Mouse (Mus musculus) CH12.LX (cell line): ENCODE measurements around the gene Cryl1. TPM values are rescaled to one million over a fixed set of nuclear protein-coding genes. Genes with fewer than 3 reads are reported as not detected.

Experiments used
- DNase-seq: peaks from one replicate; pipeline ENCODE4 v3.0.0-alpha.2; 2013; ENCODE audit errors: extremely low read depth
- H3K27ac ChIP-seq: 2 replicates; pipeline ENCODE4 v1.5.1; 2012; ENCODE audit warnings: low read depth, mild to moderate bottlenecking, control low read depth, moderate library complexity; ENCODE audit not compliant: insufficient read depth
- H3K27me3 ChIP-seq: replicated peaks from 2 replicates; pipeline ENCODE3; 2012; ENCODE audit warnings: inconsistent platforms
- H3K36me3 ChIP-seq, 2 experiments: replicated peaks in 1 of 2; 2 replicates each; pipeline versions ENCODE3 to v1.6.1; 2012; ENCODE audit warnings: inconsistent platforms in 1 of 2, low read length in 1 of 2, mild to moderate bottlenecking in 1 of 2, mixed read lengths in 1 of 2, moderate library complexity in 1 of 2; ENCODE audit not compliant: control insufficient read depth in 1 of 2, insufficient read depth in 1 of 2
- H3K4me1 ChIP-seq, 2 experiments: 2 replicates each; pipeline ENCODE4 v1.6.1; 2012; ENCODE audit warnings: inconsistent platforms in 1 of 2, moderate library complexity in 1 of 2; ENCODE audit not compliant: insufficient read depth in 2 of 2, control insufficient read depth in 1 of 2
- H3K4me2 ChIP-seq: 2 replicates; pipeline ENCODE4 v1.6.1; 2012; ENCODE audit warnings: low read depth, mild to moderate bottlenecking, control low read depth; ENCODE audit not compliant: poor library complexity, insufficient read depth, severe bottlenecking
- H3K4me3 ChIP-seq, 3 experiments: fragments of 150-350 bp in 1 of 3; sonication (generic) in 1 of 3; replicated peaks in 1 of 3; 2 replicates each; pipeline versions ENCODE3 to v1.5.1; 2011 to 2012; ENCODE audit warnings: low read depth in 2 of 3, low read length in 2 of 3, mild to moderate bottlenecking in 2 of 3, moderate library complexity in 2 of 3, control low read depth in 1 of 3, improper control_type of control experiment in 1 of 3, inconsistent platforms in 1 of 3, mixed read lengths in 1 of 3; ENCODE audit not compliant: poor library complexity in 1 of 3
- H3K79me2 ChIP-seq: replicated peaks from 2 replicates; pipeline ENCODE4 v1.6.1; 2012; ENCODE audit warnings: mild to moderate bottlenecking, moderate library complexity; ENCODE audit not compliant: control insufficient read depth, poor library complexity, insufficient read depth, severe bottlenecking; ENCODE audit errors: extremely low read depth
- H3K9ac ChIP-seq: 2 replicates; pipeline ENCODE4 v1.6.1; 2012; ENCODE audit warnings: low read depth, mild to moderate bottlenecking, control low read depth, moderate library complexity; ENCODE audit not compliant: insufficient read depth
- H3K9me3 ChIP-seq: replicated peaks from 2 replicates; pipeline ENCODE3; 2012; ENCODE audit warnings: low read length, inconsistent platforms, mixed read lengths
- BHLHE40 ChIP-seq: IDR thresholded peaks from 2 replicates; pipeline ENCODE4 v1.6.1; 2011; ENCODE audit warnings: mild to moderate bottlenecking, low read depth, low read length, improper control_type of control experiment
- CHD2 ChIP-seq: IDR thresholded peaks from 2 replicates; pipeline ENCODE4 v1.6.1; 2011; ENCODE audit warnings: low read length, improper control_type of control experiment
- ELF1 ChIP-seq: IDR thresholded peaks from 2 replicates; pipeline ENCODE4 v1.6.1; 2014; ENCODE audit warnings: low read depth, mild to moderate bottlenecking, inconsistent platforms, low read length, improper control_type of control experiment
- GABPA ChIP-seq: IDR thresholded peaks from 2 replicates; pipeline ENCODE4 v1.6.1; 2012; ENCODE audit warnings: low read depth, low read length, improper control_type of control experiment, inconsistent platforms; ENCODE audit not compliant: insufficient replicate concordance
- HCFC1 ChIP-seq: IDR thresholded peaks from 2 replicates; pipeline ENCODE4 v1.6.1; 2012; ENCODE audit warnings: low read depth, mild to moderate bottlenecking, inconsistent platforms, low read length, improper control_type of control experiment
- JUN ChIP-seq: IDR thresholded peaks from 2 replicates; pipeline ENCODE4 v1.6.1; 2011; ENCODE audit warnings: low read depth, mild to moderate bottlenecking, low read length, improper control_type of control experiment, moderate library complexity; ENCODE audit not compliant: insufficient read depth
- JUND ChIP-seq: conservative IDR thresholded peaks from 2 replicates; pipeline ENCODE4 v1.6.1; 2011; ENCODE audit warnings: low read depth, low read length, improper control_type of control experiment
- KAT2A ChIP-seq: IDR thresholded peaks from 2 replicates; pipeline ENCODE4 v1.6.1; 2012; ENCODE audit warnings: low read length, improper control_type of control experiment, inconsistent platforms; ENCODE audit not compliant: insufficient replicate concordance
- MAZ ChIP-seq: IDR thresholded peaks from 2 replicates; pipeline ENCODE4 v1.6.1; 2012; ENCODE audit warnings: low read depth, mild to moderate bottlenecking, inconsistent platforms, low read length, improper control_type of control experiment, moderate library complexity
- NELFE ChIP-seq: IDR thresholded peaks from 2 replicates; pipeline ENCODE4 v1.6.1; 2011; ENCODE audit warnings: low read depth, low read length, improper control_type of control experiment
- PAX5 ChIP-seq: IDR thresholded peaks from 2 replicates; pipeline ENCODE4 v1.6.1; 2012; ENCODE audit warnings: low read length, inconsistent platforms, mixed read lengths
- POLR2A ChIP-seq: IDR thresholded peaks from 2 replicates; pipeline ENCODE4 v1.6.1; 2011; ENCODE audit warnings: low read depth, mild to moderate bottlenecking, improper control_type of control experiment, low read length
- SMC3 ChIP-seq: IDR thresholded peaks from 2 replicates; pipeline ENCODE4 v1.6.1; 2011; ENCODE audit warnings: low read depth, low read length, improper control_type of control experiment
- USF2 ChIP-seq: conservative IDR thresholded peaks from 2 replicates; pipeline ENCODE4 v1.6.1; 2011; ENCODE audit warnings: low read depth, low read length, improper control_type of control experiment
- ZC3H11A ChIP-seq: IDR thresholded peaks from 2 replicates; pipeline ENCODE4 v1.6.1; 2012; ENCODE audit warnings: low read depth, mild to moderate bottlenecking, inconsistent platforms, low read length, improper control_type of control experiment
- ZKSCAN1 ChIP-seq: IDR thresholded peaks from 2 replicates; pipeline ENCODE4 v1.6.1; 2012; ENCODE audit warnings: low read depth, inconsistent platforms, low read length, improper control_type of control experiment, borderline replicate concordance
- ZNF384 ChIP-seq: IDR thresholded peaks from 2 replicates; pipeline ENCODE4 v1.6.1; 2012; ENCODE audit warnings: low read depth, low read length, improper control_type of control experiment, inconsistent platforms
- dilution Hi-C: fragments of 300-500 bp; cut with MboI; formaldehyde crosslinking; loops from 2 replicates; pipeline ENCODE4 v1.14.3; 2020; ENCODE audit warnings: low sequenced_read_pairs; ENCODE audit not compliant: extremely low pct_unique_long_range_greater_than_20kb, extremely low pct_ligation_motif_present
- in situ Hi-C: fragments of 300-500 bp; cut with MboI; formaldehyde crosslinking; loops from 3 replicates; pipeline ENCODE4 v1.14.3; 2019; ENCODE audit warnings: low sequenced_read_pairs, low pct_ligation_motif_present, low pct_unique_long_range_greater_than_20kb, mixed read lengths
- polyA plus RNA-seq: library from polyadenylated mRNA; unstranded; fragments of >175 nt; gene quantifications from 2 replicates; pipeline ENCODE4 v1.2.1, GENCODE M21; 2012; ENCODE audit warnings: low read depth; ENCODE audit not compliant: insufficient read length
- total RNA-seq, 2 experiments: library from RNA; depleted of rRNA; stranded (reverse); fragments of 300-350 nt in 1 of 2; fragments of >200 nt in 1 of 2; gene quantifications; 2 replicates each; pipeline ENCODE4 v1.2.3; 2012 to 2014

The Cryl1 gene
- total and polyA plus RNA-seq, 3 experiments = 13.1 to 33.7 (median 31.8) TPM

DNA sequence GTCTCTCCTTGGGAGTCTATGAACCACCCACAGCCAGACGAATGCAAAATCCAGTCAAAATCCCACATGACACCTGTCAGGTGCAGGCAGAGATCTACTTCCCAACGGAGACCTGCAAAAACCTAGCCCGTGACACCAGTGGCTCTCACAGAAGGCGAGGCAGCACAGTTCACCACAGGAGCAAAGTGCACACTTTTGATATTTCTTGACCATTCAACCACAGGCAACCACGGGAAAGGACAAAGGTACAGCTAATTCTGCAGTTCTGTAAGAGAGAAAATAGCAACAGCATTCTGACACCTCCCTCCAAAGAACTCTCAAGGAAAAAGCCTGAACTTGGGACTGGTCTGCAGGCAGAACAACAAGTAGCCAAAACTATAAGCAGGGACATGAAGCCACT is 1.1 kb downstream of the Cryl1 start:
- no peak for DNase-seq
- H3K27ac ChIP-seq = no peak overlapping the region
- no peak for TF ChIP-seq MAZ
- TF ChIP-seq BHLHE40 = no peak
- no peak for TF ChIP-seq USF2
- TF ChIP-seq CHD2 = no peak
- no peak for TF ChIP-seq ZC3H11A
- no peak for TF ChIP-seq KAT2A
- no peak for TF ChIP-seq ZNF384
- no peak for TF ChIP-seq ELF1
- no peak for TF ChIP-seq GABPA
- TF ChIP-seq POLR2A = no peak
- no peak for TF ChIP-seq JUND
- no peak for TF ChIP-seq NELFE
- no peak for TF ChIP-seq ZKSCAN1
- TF ChIP-seq HCFC1 = no peak
- TF ChIP-seq JUN = no peak
- no peaks in the 10 kb centered on the region for H3K9me3 ChIP-seq
- no peaks in the 10 kb centered on the region for H3K27me3 ChIP-seq
- H3K36me3 ChIP-seq = no peaks in the 10 kb centered on the region
- no peak overlapping the region for H3K4me2 ChIP-seq
- H3K9ac ChIP-seq = no peak overlapping the region
- H3K79me2 ChIP-seq = no peaks in the 10 kb centered on the region
- in situ Hi-C loops (loop anchor here (25.0 kb wide), 1 partner anchor 515 kb away; no protein-coding TSS in a partner anchor), dilution Hi-C loops (no loop called here)
- H3K4me3 ChIP-seq = no peak overlapping the region
- H3K4me1 ChIP-seq = peaks cover 6 to 21% of the 10 kb centered on the region in 2 experiments

DNA sequence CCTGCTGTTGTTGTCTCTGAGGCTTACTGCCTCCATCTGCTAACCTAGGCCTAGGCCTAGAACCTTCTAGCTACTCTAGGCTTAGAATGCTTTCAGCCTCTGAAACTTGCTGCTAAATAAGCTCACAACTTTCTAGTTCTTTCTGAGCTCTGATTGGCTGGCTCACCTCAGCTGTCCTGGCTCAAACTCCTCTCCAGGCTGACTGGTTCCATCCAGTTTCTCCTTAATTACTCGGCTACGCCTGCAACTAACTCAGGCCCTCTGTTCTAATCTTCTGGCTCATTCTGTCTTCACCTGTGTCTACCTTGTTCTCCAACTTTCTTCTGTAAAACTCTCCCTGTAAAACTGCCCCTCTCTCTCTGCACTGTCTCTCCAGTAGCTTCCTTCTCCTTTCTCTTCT is 2.9 kb downstream of the Cryl1 start:
- in situ Hi-C loops = loop anchor here (25.0 kb wide), 1 partner anchor 517 kb away; no protein-coding TSS in a partner anchor
- no peak overlapping the region for H3K27ac ChIP-seq
- TF ChIP-seq NELFE (no peak), SMC3 (no peak), PAX5 (no peak), MAZ (no peak)
- no peak overlapping the region for H3K9ac ChIP-seq
- H3K4me1 ChIP-seq = peaks cover 6 to 21% of the 10 kb centered on the region in 2 experiments
- H3K36me3 ChIP-seq = peaks cover 0 to 2% of the 10 kb centered on the region in 2 experiments
- H3K79me2 ChIP-seq = no peaks in the 10 kb centered on the region
- no peak for DNase-seq
- no peaks in the 10 kb centered on the region for H3K9me3 ChIP-seq
- H3K27me3 ChIP-seq = no peaks in the 10 kb centered on the region
- dilution Hi-C loops = no loop called here
- H3K4me3 ChIP-seq = no peak overlapping the region
- H3K4me2 ChIP-seq = no peak overlapping the region
